Mouse (Mus musculus) forebrain, postnatal 0 days (tissue): ENCODE data around the gene Npas2. TPM values are rescaled to one million over a fixed set of nuclear protein-coding genes. Genes with fewer than 3 reads are reported as not detected.
A peak's percentile ranks its signal among the peaks of the same experiment; 100 is the strongest.

Experiments
- ATAC-seq: fragments of 200-750 bp; cut with Nextera tagmentation; 2 replicates; pipeline ENCODE4 v1.8.0; 2017; ENCODE audit warnings: mild to moderate bottlenecking, moderate library complexity
- DNase-seq: peaks from one replicate; pipeline ENCODE4 v3.0.0-alpha.2; 2015
- H3K27ac ChIP-seq: fragments of 300-500 bp; sonication (generic); 2 replicates; pipeline ENCODE4 v1.5.1; 2014; ENCODE audit warnings: low read depth, mild to moderate bottlenecking, antibody characterized with exemption, low read length, moderate library complexity, mixed read lengths
- H3K27me3 ChIP-seq: fragments of 300-500 bp; sonication (generic); 2 replicates; pipeline ENCODE4 v1.6.1; 2014; ENCODE audit warnings: mild to moderate bottlenecking, low read length, mixed read lengths; ENCODE audit not compliant: insufficient read depth
- H3K36me3 ChIP-seq: fragments of 300-500 bp; sonication (generic); 2 replicates; pipeline ENCODE4 v1.6.1; 2014; ENCODE audit warnings: mild to moderate bottlenecking, moderate library complexity; ENCODE audit not compliant: insufficient read depth
- H3K4me1 ChIP-seq: fragments of 300-500 bp; sonication (generic); 2 replicates; pipeline ENCODE4 v1.6.1; 2014; ENCODE audit warnings: antibody characterized with exemption; ENCODE audit not compliant: insufficient read depth
- H3K4me2 ChIP-seq: fragments of 300-500 bp; sonication (generic); 2 replicates; pipeline ENCODE4 v1.6.1; 2014; ENCODE audit warnings: low read depth, mild to moderate bottlenecking, moderate library complexity
- H3K4me3 ChIP-seq: fragments of 300-500 bp; sonication (generic); 2 replicates; pipeline ENCODE4 v1.5.1; 2014; ENCODE audit warnings: low read depth, low read length, mixed read lengths
- H3K9ac ChIP-seq: fragments of 300-500 bp; sonication (generic); 2 replicates; pipeline ENCODE4 v1.6.1; 2014; ENCODE audit warnings: mild to moderate bottlenecking
- H3K9me3 ChIP-seq: fragments of 300-500 bp; sonication (generic); 2 replicates; pipeline ENCODE4 v1.6.1; 2016; ENCODE audit warnings: low read length
- CTCF ChIP-seq: sonication (generic); IDR thresholded peaks from 2 replicates; pipeline ENCODE4 v1.5.1; 2016; ENCODE audit warnings: antibody characterized with exemption, control low read depth, low read depth
- WGBS: fragments of 180-500 bp; shearing (Covaris S2); extraction: QIAGEN DNeasy Blood & Tissue Kit; methylation state at CpG from one replicate; pipeline ENCODE4 v1.1.7; 2014; 5-methylcytosine and 5-hydroxymethylcytosine counted together
- polyA plus RNA-seq: library from polyadenylated mRNA; unstranded; fragments of >200 nt; fragmentation: Nextera tagmentation; extraction: Ambion mirVana; gene quantifications from 2 replicates; pipeline ENCODE4 v1.2.1, GENCODE M21; 2015
- total RNA-seq: library from RNA; depleted of rRNA; stranded (reverse); fragments of >200 nt; gene quantifications from 2 replicates; pipeline ENCODE4 v1.2.3, GENCODE M21; 2014

Gene Npas2
- total and polyA plus RNA-seq, 2 experiments from 2014 or later = 3.3 to 4.6 TPM

- TF ChIP-seq CTCF = peak; percentile 80
- no peak overlapping the region for H3K27ac ChIP-seq
- 17% methylated on average over 8 of the region's 8 CpGs for WGBS
- no peak overlapping the region for H3K9ac ChIP-seq
- peak; percentile 70 for DNase-seq
- H3K9me3 ChIP-seq = no peaks in the 10 kb centered on the region
- no peak overlapping the region for H3K4me3 ChIP-seq
- no peaks in the 10 kb centered on the region for H3K27me3 ChIP-seq
- H3K4me2 ChIP-seq = no peak overlapping the region
- ATAC-seq = peak; percentile 61
- H3K36me3 ChIP-seq = no peaks in the 10 kb centered on the region
- H3K4me1 ChIP-seq = no peaks in the 10 kb centered on the region
Measured at GRCm38 (mm10) chr1:39340647-39341046, 147.1 kb downstream of the Npas2 start.

GRCm38 (mm10) chr1:39341807-39342206, 148.3 kb downstream of the Npas2 start:
- Histone ChIP-seq H3K4me3 (no peak overlapping the region), H3K27me3 (no peaks in the 10 kb centered on the region), H3K27ac (no peak overlapping the region), H3K36me3 (no peaks in the 10 kb centered on the region), H3K9me3 (no peaks in the 10 kb centered on the region), H3K4me1 (no peaks in the 10 kb centered on the region), H3K4me2 (no peak overlapping the region), H3K9ac (no peak overlapping the region)
- WGBS = 84% methylated on average over 4 of the region's 4 CpGs
- DNase-seq = no peak
- no peak for ATAC-seq
- no peak for TF ChIP-seq CTCF

DNA sequence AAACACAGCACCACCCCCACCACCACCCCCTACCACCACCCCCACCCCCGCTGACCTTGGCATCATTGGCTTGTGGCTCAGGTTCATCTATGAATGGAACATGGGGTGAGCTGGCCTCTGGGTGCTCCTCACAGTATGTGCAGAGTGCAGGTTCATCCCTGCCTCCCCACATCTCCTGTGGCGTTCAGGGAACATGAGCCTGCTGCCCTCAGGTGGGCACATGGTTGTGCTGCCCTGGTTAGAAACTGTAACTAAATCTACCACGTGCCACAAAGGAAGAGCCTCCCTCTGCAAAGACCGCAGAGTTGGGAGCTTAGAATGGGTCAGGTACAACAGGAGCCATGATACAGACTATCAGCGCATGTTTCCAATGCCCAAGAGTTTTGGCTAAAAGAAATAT, 149.7 kb downstream of the Npas2 start:
- no peak overlapping the region for H3K4me2 ChIP-seq
- 79% methylated on average over 5 of the region's 5 CpGs for WGBS
- no peak for DNase-seq
- no peak overlapping the region for H3K9ac ChIP-seq
- H3K4me3 ChIP-seq = no peak overlapping the region
- no peaks in the 10 kb centered on the region for H3K4me1 ChIP-seq
- H3K27me3 ChIP-seq = no peaks in the 10 kb centered on the region
- TF ChIP-seq CTCF = peak; percentile 48
- H3K9me3 ChIP-seq = no peaks in the 10 kb centered on the region
- no peak overlapping the region for H3K27ac ChIP-seq
- no peak for ATAC-seq
- no peaks in the 10 kb centered on the region for H3K36me3 ChIP-seq

GRCm38 (mm10) chr1:39344981-39345600, 151.6 kb downstream of the Npas2 start:
- Histone ChIP-seq H3K4me1 (no peaks in the 10 kb centered on the region), H3K9me3 (no peaks in the 10 kb centered on the region), H3K27me3 (no peaks in the 10 kb centered on the region), H3K4me3 (no peak overlapping the region), H3K27ac (no peak overlapping the region), H3K36me3 (no peaks in the 10 kb centered on the region), H3K4me2 (no peak overlapping the region), H3K9ac (no peak overlapping the region)
- peak; percentile 72 for TF ChIP-seq CTCF
- ATAC-seq = peak; percentile 69
- peak; percentile 60 for DNase-seq
- 59% methylated on average over 21 of the region's 21 CpGs for WGBS

DNA sequence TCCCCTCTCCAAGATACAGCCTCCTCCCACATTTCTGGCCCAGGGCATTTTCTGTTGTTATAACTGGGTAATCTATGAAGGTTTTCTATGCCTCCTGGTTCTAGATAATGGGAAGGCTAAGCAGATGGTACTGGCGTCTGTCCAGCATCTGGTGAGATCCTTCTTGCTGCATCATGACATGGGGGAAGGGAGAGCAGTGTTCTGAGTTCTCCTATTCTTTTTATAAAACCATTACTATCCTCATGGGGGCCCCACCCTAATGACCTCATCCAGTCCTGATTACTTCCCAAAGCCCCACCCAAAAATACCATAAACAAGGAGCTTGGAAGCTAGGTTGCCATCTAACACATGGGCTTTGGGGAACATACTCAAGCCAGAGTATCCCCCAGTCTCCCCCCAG, 155.5 kb downstream of the Npas2 start:
- H3K27me3 ChIP-seq = no peaks in the 10 kb centered on the region
- ATAC-seq (no peak), DNase-seq (peak; percentile 35)
- no peaks in the 10 kb centered on the region for H3K36me3 ChIP-seq
- no peak overlapping the region for H3K4me2 ChIP-seq
- no peak overlapping the region for H3K9ac ChIP-seq
- H3K4me1 ChIP-seq = no peaks in the 10 kb centered on the region
- no peak overlapping the region for H3K27ac ChIP-seq
- WGBS = 64% methylated on average over 1 of the region's 1 CpGs
- no peaks in the 10 kb centered on the region for H3K9me3 ChIP-seq
- no peak for TF ChIP-seq CTCF
- H3K4me3 ChIP-seq = no peak overlapping the region

DNA sequence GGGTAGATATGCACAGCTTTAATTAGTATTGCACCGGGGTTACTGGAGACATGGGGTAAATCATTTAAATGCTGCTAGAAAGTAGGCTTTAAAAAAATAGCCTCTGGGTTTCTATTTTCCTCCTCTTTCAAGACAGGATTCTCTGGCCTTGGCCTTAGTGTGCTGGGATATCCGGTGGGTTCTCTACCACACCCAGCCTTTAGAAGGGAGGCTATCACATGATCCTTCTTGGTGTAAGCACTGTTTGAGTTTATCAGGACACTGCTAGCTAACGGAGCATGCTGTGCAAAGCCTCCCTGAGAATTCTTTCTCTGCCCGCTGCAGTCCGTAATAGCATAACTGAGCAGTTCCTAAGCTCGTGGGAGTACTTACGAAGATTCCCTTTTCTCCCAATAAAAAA, 155.9 kb downstream of the Npas2 start:
- Histone ChIP-seq H3K27me3 (no peaks in the 10 kb centered on the region), H3K4me3 (no peak overlapping the region), H3K9ac (no peak overlapping the region), H3K36me3 (no peaks in the 10 kb centered on the region), H3K4me2 (no peak overlapping the region), H3K4me1 (no peaks in the 10 kb centered on the region), H3K27ac (no peak overlapping the region), H3K9me3 (no peaks in the 10 kb centered on the region)
- TF ChIP-seq CTCF = no peak
- DNase-seq (no peak), ATAC-seq (no peak)
- WGBS = 85% methylated on average over 7 of the region's 7 CpGs

DNA sequence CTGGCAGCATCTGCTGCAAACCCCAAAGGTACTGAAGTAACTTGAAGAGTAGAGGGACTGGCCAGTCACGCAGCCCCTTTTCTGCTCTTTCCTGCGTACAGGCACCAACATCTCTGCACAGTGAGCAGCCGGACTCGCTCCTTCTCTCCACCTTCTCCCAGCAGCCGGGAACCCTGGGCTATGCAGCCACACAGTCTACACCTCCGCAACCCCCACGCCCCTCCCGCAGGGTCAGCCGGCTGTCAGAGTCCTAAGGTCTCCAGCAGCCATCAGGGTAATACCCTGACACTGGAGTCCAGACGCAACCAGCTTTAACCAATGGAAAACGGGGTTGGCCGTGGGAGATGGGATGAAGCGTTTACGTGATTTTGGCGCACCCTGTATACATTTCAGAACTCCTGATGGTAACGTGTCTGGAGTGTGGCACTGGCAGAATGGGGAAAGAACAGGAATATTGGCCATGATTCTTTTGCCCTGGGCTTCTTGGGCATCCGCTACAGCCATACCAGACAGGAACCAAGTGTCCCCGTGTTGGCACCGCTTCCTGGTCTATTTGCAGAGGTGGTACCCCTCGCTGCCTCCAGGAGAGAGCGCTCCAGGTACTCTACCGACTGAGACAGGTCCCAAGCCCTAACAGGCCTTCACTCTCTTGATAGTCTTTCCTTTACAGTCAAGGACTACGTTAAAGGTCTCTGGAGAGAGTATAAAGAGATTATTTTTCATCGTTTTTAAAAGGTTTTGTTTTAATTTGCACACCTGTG, 168.4 kb downstream of the Npas2 start:
- Histone ChIP-seq H3K9me3 (no peaks in the 10 kb centered on the region), H3K27me3 (no peaks in the 10 kb centered on the region), H3K9ac (no peak overlapping the region), H3K27ac (no peak overlapping the region), H3K4me1 (0 out of 2 replicates have a peak, but pooled peaks cover 2% of the 10 kb centered on the region), H3K36me3 (no peaks in the 10 kb centered on the region), H3K4me2 (peak overlapping the region; percentile 39), H3K4me3 (no peak overlapping the region)
- no peak for ATAC-seq
- DNase-seq = no peak
- TF ChIP-seq CTCF = no peak
- WGBS = 29% methylated on average over 24 of the region's 24 CpGs
